Mouse (Mus musculus) liver, adult 2 months (tissue): ENCODE results near the gene Anxa6.

ENCODE experiments used
- CTCF ChIP-seq: fragments of 200-500 bp; IDR thresholded peaks from 2 replicates; pipeline ENCODE4 v1.5.1; 2011; ENCODE audit warnings: low read depth, low read length, control low read depth
- POLR2A ChIP-seq: fragments of 200-500 bp; IDR thresholded peaks from 2 replicates; pipeline ENCODE4 v1.6.1; 2011; ENCODE audit warnings: low read length, control low read depth; ENCODE audit not compliant: insufficient read depth; ENCODE audit errors: extremely low read depth

DNA sequence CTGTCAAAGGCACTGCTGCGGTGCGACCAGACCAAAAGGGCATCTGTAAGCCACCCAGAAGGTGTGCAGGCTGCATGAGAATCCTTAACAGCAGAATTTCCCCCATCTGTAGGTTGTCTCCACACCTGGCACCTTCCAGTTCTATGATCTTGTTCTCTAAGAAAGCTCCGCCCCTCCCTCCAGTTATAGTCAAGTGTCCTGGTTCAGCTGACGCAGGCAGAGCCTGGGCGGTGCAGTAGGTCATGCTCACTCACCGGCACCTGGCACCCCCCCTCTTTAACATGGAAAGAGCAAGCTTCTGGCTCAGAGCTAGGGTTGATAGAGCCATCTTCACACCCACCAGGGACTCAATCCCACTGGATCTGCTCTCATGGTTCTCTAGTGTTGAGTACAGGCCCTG, 104.0 kb downstream of the Anxa6 start:
- no peak for TF ChIP-seq POLR2A
- TF ChIP-seq CTCF = no peak
